Mouse (Mus musculus) megakaryocyte, embryonic 14.5 days (primary cell): ENCODE measurements at regions not wholly inside any gene's neighbourhood (a gene's known extent, or its start where the extent isn't known, plus 50 kb on each side); places are given as distances from the start of the nearest gene placed in this dataset.

Experiments
- FLI1 ChIP-seq: IDR thresholded peaks from 2 replicates; pipeline ENCODE4 v1.6.1; 2012; ENCODE audit warnings: low read length, inconsistent platforms, mixed read lengths
- GATA1 ChIP-seq: IDR thresholded peaks from 3 replicates; pipeline ENCODE4 v1.6.1; 2012; ENCODE audit warnings: mixed read lengths, low read length, inconsistent platforms, borderline replicate concordance

GRCm38 (mm10) chr5:119317617-119318016, 352.9 kb upstream of the Tbx3 start:
- TF ChIP-seq GATA1 (no peak), FLI1 (no peak)
